Mouse (Mus musculus) megakaryocyte, adult 5-6 weeks (primary cell): ENCODE data around the gene Cd164l2. TPM values are rescaled to one million over a fixed set of nuclear protein-coding genes. Genes with fewer than 3 reads are reported as not detected.

Experiments
- ATAC-seq: 2 replicates; pipeline ENCODE4 v1.8.0; 2016; ENCODE audit warnings: mild to moderate bottlenecking, inconsistent platforms; ENCODE audit not compliant: poor library complexity, severe bottlenecking
- total RNA-seq, 2 experiments: library from RNA; stranded (forward) in 1 of 2; stranded (reverse) in 1 of 2; fragments of 153-499, 151-499 nt in 1 of 2; fragments of 221-1000, 200-1000 nt in 1 of 2; gene quantifications; 2 replicates each; pipeline versions ENCODE4 v1.2.3 to v1.2.4; 2015 to 2017

Cd164l2 gene
- total RNA-seq (2015) (not detected in 2 replicates), total RNA-seq (2017) (not detected in 2 replicates)

DNA sequence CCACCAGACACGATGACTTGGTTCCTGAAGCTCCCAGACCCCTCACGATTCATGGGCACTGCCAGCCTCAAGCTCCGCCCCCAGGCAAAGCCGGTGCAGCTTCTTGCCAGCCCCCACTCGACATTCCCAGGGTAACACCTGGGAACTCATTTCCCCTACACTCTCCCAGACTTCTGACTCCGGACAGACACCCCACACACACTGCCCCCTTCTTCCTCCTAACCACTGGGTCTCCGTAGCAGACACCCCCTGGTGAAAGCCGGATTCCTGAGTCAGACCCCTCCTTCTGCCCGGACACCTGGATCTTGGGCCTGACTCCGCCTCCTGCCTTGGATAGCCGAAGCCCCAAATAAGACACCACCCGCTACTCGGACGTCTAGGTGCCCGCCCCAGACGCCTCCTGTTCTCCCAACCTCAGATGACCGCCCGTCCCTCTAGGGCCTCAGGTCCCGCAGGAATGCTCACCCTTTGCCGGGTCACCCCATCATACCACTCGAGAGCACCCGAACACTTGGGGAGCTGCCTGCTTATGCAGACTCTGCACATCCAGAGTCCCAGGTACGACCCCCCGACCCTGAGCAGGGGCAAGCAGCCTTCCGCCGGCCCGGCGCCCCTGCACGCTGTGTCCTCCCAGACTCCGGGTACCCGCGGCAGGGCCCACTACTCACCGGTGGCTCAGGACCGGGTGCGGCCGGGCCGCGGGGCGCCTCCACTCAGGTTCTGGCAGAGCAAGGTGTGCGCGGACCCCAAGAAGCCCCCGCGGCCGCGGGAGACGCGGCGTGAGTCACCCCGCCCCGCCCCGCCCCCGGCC, at the start of gene Cd164l2, which contains the start of gene Gpr3:
Gene Cd164l2 (plus strand): TSS at position 381 of the 811 bp plus-strand sequence.
Gene Gpr3 (minus strand): TSS at position 786 of the 811 bp plus-strand sequence.
- no peak for ATAC-seq

DNA sequence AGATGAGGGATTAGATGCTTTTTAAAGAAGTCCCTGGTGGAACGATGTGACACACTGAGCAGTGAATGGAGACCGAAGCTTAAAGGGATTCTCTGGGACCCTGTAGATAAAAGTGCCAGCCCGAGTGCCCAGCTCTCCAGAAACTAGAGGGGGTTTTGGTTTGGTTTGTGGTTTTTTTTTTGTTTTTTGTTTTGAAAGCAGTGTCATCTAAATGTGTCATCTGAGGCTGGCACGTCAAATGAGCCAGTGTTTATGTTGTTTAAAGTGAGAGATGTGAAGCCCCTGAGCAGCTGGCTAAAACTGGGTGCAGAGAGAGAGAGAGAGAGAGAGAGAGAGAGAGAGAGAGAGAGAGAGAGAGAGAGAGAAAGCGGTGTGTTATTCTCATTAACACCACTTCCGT, 49.7 kb upstream of the Cd164l2 start:
- no peak for ATAC-seq

- ATAC-seq: no peak
Measured at GRCm38 (mm10) chr4:133166773-133167172, 45.2 kb upstream of the Cd164l2 start.

DNA sequence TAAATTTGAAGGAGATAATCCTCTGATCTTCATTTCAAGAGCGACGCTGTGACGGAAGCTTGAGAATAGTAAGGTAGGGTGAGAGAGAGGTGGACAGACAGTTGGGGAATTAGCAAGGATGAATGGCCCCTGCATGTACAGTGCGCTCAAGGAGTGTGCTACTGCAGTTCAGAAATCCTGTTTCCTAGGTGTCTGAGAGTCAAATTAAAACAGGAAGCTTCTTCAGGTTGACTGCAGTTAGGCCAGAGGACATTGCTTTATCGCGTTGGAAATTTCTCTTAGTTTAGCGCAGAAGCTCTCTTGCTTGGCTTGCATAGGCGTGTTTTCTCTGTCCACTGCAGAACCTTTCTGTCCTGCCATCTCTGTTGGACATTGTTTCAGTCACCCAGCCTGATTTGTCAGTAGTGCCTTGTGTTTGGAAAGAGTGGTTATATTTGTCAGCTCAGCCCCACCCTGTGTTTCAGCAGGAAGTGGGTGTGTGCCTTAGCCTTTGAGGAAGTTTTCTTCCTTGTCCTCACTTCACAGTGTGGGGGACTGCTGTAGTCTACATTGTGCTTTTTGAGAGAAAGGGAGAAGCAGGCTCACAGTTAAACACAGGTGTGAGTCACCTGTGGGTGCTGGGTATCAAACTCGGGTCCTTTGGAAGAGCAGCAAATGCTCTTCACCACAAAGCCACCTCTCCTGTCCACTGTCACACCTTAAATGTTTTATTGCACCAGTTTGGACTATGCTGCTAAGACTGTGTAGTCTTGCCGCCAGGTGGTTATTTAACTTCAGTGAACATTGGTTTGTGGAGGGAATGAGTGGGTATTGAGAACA, 42.5 kb upstream of the Cd164l2 start:
- peak; percentile 88 for ATAC-seq

GRCm38 (mm10) chr4:133170056-133170524, 41.8 kb upstream of the Cd164l2 start:
- peak; percentile 88 for ATAC-seq

DNA sequence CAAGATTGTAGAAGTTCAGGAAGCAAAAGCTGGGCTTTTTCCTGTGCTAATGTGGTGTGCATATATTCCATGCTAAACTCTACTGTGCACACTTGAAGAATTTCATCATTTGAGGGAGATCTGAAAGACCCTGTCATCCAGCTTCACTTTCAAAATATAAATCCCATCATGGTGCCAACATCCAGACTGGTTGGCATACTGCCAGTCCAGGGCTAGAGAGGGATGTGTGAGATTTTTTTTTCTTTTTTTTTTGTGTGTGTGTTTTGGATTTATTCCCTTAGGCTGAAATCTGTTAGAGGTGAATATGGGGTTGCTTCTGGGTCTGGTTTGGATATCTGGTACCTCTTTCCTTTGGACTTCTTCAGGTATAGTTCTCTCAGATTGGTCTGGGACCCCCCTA, 41.3 kb upstream of the Cd164l2 start:
- no peak for ATAC-seq

GRCm38 (mm10) chr4:133172451-133172850, 39.5 kb upstream of the Cd164l2 start:
- ATAC-seq: no peak

- ATAC-seq: no peak
Measured at GRCm38 (mm10) chr4:133174361-133174760, 37.6 kb upstream of the Cd164l2 start.

DNA sequence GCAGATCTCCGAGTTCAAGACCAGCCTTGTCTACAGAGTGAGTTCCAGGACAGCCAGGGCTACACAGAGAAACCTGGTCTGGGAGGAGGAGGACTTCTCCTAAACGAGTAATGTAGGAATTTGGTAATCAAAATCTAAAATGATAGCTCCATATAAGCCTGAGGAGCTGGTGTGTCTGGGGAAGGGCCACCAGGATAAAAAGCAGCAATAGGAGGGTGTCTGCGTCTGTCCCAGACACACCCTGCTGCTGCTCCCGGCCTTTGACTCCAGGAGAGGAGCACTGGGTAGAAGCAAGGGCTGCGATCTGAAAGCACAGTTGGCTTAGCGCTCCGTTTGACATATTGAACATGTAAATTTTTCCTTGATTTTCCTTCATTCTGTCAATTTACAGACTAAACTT, 36.7 kb upstream of the Cd164l2 start:
- no peak for ATAC-seq

DNA sequence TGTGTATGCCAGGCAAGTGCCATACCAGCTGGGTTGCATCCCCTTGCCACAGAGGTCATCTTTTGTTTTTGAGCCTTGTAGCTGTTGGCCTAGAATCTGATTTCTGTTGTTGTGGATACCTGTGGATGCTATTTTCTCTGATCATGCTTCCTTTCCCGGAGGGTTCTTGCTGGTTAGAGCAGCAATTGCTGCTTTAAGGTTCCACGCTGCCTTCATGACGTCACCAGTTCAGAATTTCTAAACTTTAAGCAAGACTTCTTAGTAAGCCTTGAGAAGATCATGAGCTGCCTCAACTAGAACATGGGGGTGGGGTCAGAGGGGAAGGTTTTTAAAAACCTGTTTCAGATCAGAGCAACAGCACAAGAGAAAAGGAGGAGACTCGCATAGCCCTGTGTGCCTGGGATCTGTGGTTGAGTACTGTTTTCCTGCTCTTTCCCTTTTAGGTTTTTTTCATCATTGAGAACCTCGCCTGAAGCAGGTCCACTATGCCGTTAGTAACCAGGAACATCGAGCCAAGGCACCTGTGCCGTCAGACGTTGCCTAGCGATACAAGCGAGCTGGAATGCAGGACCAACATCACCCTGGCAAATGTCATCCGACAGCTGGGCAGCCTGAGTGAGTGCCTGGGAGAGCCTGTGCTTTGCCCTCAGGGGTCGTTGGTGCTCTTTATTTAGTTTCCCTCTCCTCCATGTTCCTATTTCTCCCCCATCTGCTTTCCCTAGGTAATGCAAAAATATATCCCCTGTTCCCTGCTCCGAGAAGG, 35.8 kb upstream of the Cd164l2 start:
- no peak for ATAC-seq

GRCm38 (mm10) chr4:133176761-133177403, 35.0 kb upstream of the Cd164l2 start:
- ATAC-seq: no peak

GRCm38 (mm10) chr4:133178305-133178704, 33.6 kb upstream of the Cd164l2 start:
- ATAC-seq: no peak

DNA sequence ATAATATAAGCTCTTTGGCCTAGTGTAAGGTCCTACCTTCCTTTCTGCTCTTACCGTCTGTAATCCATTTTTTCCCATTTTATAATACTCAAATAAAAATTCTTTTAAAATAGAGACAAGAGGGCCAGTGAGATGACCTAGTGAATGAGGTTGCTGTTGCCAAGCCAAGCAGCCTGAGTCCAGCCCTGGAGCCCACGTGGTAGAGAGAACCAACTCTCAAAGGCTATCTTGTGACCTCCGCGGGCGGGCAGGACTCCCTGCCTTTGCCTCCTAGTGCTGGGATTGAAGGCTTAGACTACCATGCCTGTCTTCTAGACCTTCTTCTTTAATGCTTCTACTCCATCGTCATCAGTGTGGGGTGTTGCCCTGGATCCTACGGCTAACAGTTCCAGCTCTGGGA, 32.7 kb upstream of the Cd164l2 start:
- ATAC-seq: no peak

- ATAC-seq: no peak
Measured at GRCm38 (mm10) chr4:133182439-133183033, 29.4 kb upstream of the Cd164l2 start.

- ATAC-seq: no peak
Measured at GRCm38 (mm10) chr4:133184031-133184897, 27.7 kb upstream of the Cd164l2 start.

- ATAC-seq: no peak
Measured at GRCm38 (mm10) chr4:133184898-133185665, 26.8 kb upstream of the Cd164l2 start.

GRCm38 (mm10) chr4:133185893-133186292, 26.0 kb upstream of the Cd164l2 start:
- ATAC-seq: no peak

DNA sequence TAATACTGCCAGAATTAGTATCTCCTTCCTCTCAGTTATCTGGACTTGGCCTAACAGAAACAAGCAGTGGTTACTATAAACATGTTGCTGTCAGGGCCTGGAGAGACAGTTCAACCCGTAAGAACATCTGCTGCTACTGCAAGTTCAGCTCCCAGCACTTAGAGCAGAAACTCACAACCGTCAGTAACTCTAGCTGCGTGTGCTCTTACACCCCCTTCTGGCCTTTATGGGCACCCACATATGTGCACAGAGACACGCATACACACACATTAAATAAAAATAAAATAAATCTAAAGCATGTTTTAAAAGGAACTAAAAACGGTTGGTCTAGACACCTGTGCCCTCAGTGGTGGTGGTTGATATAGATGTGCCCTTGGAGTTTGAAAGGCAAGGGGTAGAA, 25.1 kb upstream of the Cd164l2 start:
- ATAC-seq: no peak
